Mouse (Mus musculus) megakaryocyte progenitor cell, adult 5-6 weeks (primary cell): Measurements from ENCODE around the gene Psme1. TPM values are rescaled to one million over a fixed set of nuclear protein-coding genes. Genes with fewer than 3 reads are reported as not detected.

Experiments used
- ATAC-seq: replicated peaks from 2 replicates; pipeline ENCODE4 v1.8.0; 2016; ENCODE audit warnings: mild to moderate bottlenecking, moderate TSS enrichment, inconsistent platforms; ENCODE audit not compliant: poor library complexity
- total RNA-seq, 2 experiments: library from RNA; stranded (forward) in 1 of 2; stranded (reverse) in 1 of 2; fragments of 157-497, 149-512 nt in 1 of 2; fragments of 200-1000 nt in 1 of 2; gene quantifications; 2 replicates each; pipeline versions ENCODE4 v1.2.3 to v1.2.4; 2015 to 2017

Psme1 gene
- total RNA-seq, 2 experiments from 2014 or later, result 421 to 931 TPM

- ATAC-seq, result no peak
Observed at GRCm38 (mm10) chr14:55596036-55596690, 18.2 kb downstream of the Psme1 start.

GRCm38 (mm10) chr14:55598521-55599390 is 20.8 kb downstream of the Psme1 start:
- ATAC-seq, result no peak

GRCm38 (mm10) chr14:55603271-55603632 is 25.3 kb downstream of the Psme1 start, which contains the start of gene Irf9:
Gene Irf9, plus strand, starts transcription at chr14:55603571.
- ATAC-seq, result no peak

GRCm38 (mm10) chr14:55603633-55604576 is 26.0 kb downstream of the Psme1 start:
- ATAC-seq, result peak; percentile 91

- ATAC-seq, result no peak
Observed at GRCm38 (mm10) chr14:55604823-55605222, 26.9 kb downstream of the Psme1 start.

- ATAC-seq, result no peak
Observed at GRCm38 (mm10) chr14:55605743-55606459, 28.0 kb downstream of the Psme1 start.

- no peak for ATAC-seq
Observed at GRCm38 (mm10) chr14:55608339-55608738, 30.4 kb downstream of the Psme1 start.

- no peak for ATAC-seq
Observed at GRCm38 (mm10) chr14:55613346-55613745, 35.4 kb downstream of the Psme1 start.

- peak; percentile 61 for ATAC-seq
Observed at GRCm38 (mm10) chr14:55614565-55615178, 36.7 kb downstream of the Psme1 start.

GRCm38 (mm10) chr14:55615876-55616275 is 38.0 kb downstream of the Psme1 start:
- ATAC-seq, result no peak

GRCm38 (mm10) chr14:55616844-55617243 is 38.9 kb downstream of the Psme1 start:
- ATAC-seq, result no peak

GRCm38 (mm10) chr14:55617822-55618221 is 39.9 kb downstream of the Psme1 start, which contains the start of gene Rec8:
Gene Rec8, plus strand, starts transcription at chr14:55618037.
- ATAC-seq, result peak; percentile 68

- peak; percentile 51 for ATAC-seq
Observed at GRCm38 (mm10) chr14:55618486-55619195, 40.7 kb downstream of the Psme1 start.

- no peak for ATAC-seq
Observed at GRCm38 (mm10) chr14:55628077-55628827, 50.3 kb downstream of the Psme1 start.

GRCm38 (mm10) chr14:55629312-55629711 is 51.4 kb downstream of the Psme1 start:
- peak; percentile 83 for ATAC-seq
